ENCODE assay signal across 8 mouse cellular contexts in the genomic region with DNA sequence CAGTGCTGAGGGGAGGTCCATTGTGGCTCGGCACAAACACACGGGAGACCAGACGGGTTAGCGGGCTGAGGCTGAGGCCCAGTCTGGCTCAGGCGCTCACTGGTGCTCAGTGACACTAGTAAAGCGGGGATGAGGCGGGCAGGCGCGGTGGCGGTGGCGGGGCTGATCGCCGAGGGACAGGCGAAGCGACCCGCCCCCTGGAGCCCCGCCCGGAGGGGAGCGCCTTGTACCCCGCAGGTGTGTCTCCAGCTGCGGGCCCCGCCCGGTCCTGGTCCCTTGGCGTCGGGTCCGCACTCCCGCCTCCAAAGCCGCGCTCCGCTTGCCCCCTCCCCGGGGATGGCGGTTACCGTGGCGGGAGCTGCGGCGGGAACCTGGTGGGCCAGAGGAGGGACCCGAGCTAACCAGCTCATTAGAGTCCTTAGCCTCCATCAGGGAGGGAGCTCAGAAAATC. TPM values are rescaled to one million over a fixed set of nuclear protein-coding genes. Genes with fewer than 3 reads are reported as not detected.
DNase-seq lines count a peak whose midpoint lies in the region; ATAC-seq lines count a peak whose summit lies in the region.

No protein-coding gene starts in this region.

- peak overlapping the region; percentile 86 for H3K9ac ChIP-seq in neural tube, embryonic 11.5 days (ENCODE audit: low read length)

- intact Hi-C loops in gastrocnemius, postnatal 14 days (cut with DNase I; ENCODE audit: low total_unique reads), result no loop called here

- peak overlapping the region; percentile 78 for H3K4me3 ChIP-seq in neural tube, embryonic 11.5 days (ENCODE audit: low read depth, low read length)

- ATAC-seq in neural tube, embryonic 11.5 days (ENCODE audit: insufficient read depth, low FRiP score, low TSS enrichment), result peak; percentile 81

- 0 out of 2 replicates have a peak overlapping the region, but pooled peaks have one; percentile 11 for H3K27ac ChIP-seq in neural tube, embryonic 11.5 days (ENCODE audit: low read depth, low read length)

- peak overlapping the region; percentile 87 for H3K4me2 ChIP-seq in neural tube, embryonic 11.5 days (ENCODE audit: low read depth)

- no peaks in the 10 kb centered on the region for H3K9me3 ChIP-seq in neural tube, embryonic 11.5 days (ENCODE audit: control insufficient read depth, low read length)

- no peaks in the 10 kb centered on the region for H3K27me3 ChIP-seq in neural tube, embryonic 11.5 days (ENCODE audit: control insufficient read depth, insufficient read depth, low read length)

- no peaks in the 10 kb centered on the region for H3K4me1 ChIP-seq in neural tube, embryonic 11.5 days (ENCODE audit: control insufficient read depth, insufficient read depth, low read length)

- DNase-seq in neural tube, embryonic 11.5 days (ENCODE audit: low spot score), result no peak
- no peak for DNase-seq in neural tube, embryonic 10.5 days (ENCODE audit: extremely low spot score, low spot score)
- DNase-seq in cerebellum, adult 18-20 months, result peak; percentile 43 to 48
- DNase-seq in gastrocnemius, postnatal 14 days, result peak; percentile 43
- DNase-seq in kidney, postnatal 10 days, result peak; percentile 68
- DNase-seq in lung, postnatal 14 days, result peak; percentile 19
- DNase-seq in right cerebral cortex, postnatal 36 days (ENCODE audit: low spot score in 2 of 2), result peak; percentile 10 to 18
- DNase-seq in layer of hippocampus, postnatal 10 days (ENCODE audit: low spot score in 2 of 2), result no peak

- no peaks in the 10 kb centered on the region; the same call in 1 of the 2 replicates for H3K36me3 ChIP-seq in neural tube, embryonic 11.5 days (ENCODE audit: control insufficient read depth, insufficient read depth, low read length)

- WGBS in neural tube, embryonic 11.5 days, result 0% methylated on average over 26 of the region's 37 CpGs

RNA-seq across cellular contexts. Expression of a gene that starts 0.6 kb away (rescaled TPM):
- 61.3 and 63.5 TPM in 2 replicates for polyA plus RNA-seq in neural tube, embryonic 11.5 days (2014; fragmentation: Nextera tagmentation; extraction: Ambion mirVana)
- 1 to 10 TPM; 2.5 to 3.7 TPM for total RNA-seq in gastrocnemius, postnatal 14 days (2021)
- 1 to 10 TPM; 5.6 to 7.4 TPM for total RNA-seq in layer of hippocampus, postnatal 10 days (2021)

RNA-seq across cellular contexts. Expression of a gene that starts 46.3 kb away (rescaled TPM):
- polyA plus RNA-seq in neural tube, embryonic 11.5 days (2014; fragmentation: Nextera tagmentation; extraction: Ambion mirVana), result 7.5 and 7.7 TPM in 2 replicates
- total RNA-seq in gastrocnemius, postnatal 14 days (2021), result 10 to 100 TPM; 12.5 to 14.4 TPM
- total RNA-seq in layer of hippocampus, postnatal 10 days (2021), result 10 to 100 TPM; 18.8 to 20.7 TPM

RNA-seq across cellular contexts. Expression of a gene that starts 46.4 kb away (rescaled TPM):
- polyA plus RNA-seq in neural tube, embryonic 11.5 days (2014; fragmentation: Nextera tagmentation; extraction: Ambion mirVana), result 5.1 and 6.4 TPM in 2 replicates
- total RNA-seq in gastrocnemius, postnatal 14 days (2021), result 10 to 100 TPM; 10.4 to 12.9 TPM
- 10 to 100 TPM; 10.0 to 14.5 TPM for total RNA-seq in layer of hippocampus, postnatal 10 days (2021)

RNA-seq across cellular contexts. Expression of a gene that starts 56.1 kb away (rescaled TPM):
- 50.8 and 63.1 TPM in 2 replicates for polyA plus RNA-seq in neural tube, embryonic 11.5 days (2014; fragmentation: Nextera tagmentation; extraction: Ambion mirVana)
- 1 to 10 TPM; 4.5 to 5.0 TPM for total RNA-seq in gastrocnemius, postnatal 14 days (2021)
- total RNA-seq in layer of hippocampus, postnatal 10 days (2021), result 100 to 1,000 TPM; 107 to 108 TPM

Comparison
In these comparisons a context has a peak if more than half of its experiments do, and no peak if none do; other contexts are left out.
1. DNase-seq: peak in cerebellum, adult 18-20 months (2 of 2), gastrocnemius, postnatal 14 days (single experiment), kidney, postnatal 10 days (single experiment), lung, postnatal 14 days (single experiment) and right cerebral cortex, postnatal 36 days (2 of 2); none in neural tube, embryonic 11.5 days (single experiment), neural tube, embryonic 10.5 days (single experiment) and layer of hippocampus, postnatal 10 days (0 of 2).